Mouse (Mus musculus) T-helper 17 cell (primary cell): ENCODE results near the gene Dnah2.

Source experiments
- in situ Hi-C, 2 experiments: fragments of 300-600 bp; cut with MboI, MseI; formaldehyde crosslinking; loops; 1 replicate in 1 of 2; 2 replicates in 1 of 2; pipeline ENCODE4 v1.15.1; 2025; ENCODE audit warnings: high pct_unique_total_duplicates in 2 of 2

Gene Dnah2

GRCm38 (mm10) chr11:69371601-69372000, 177.3 kb downstream of the Dnah2 start:
- in situ Hi-C loops: no loop called here

DNA sequence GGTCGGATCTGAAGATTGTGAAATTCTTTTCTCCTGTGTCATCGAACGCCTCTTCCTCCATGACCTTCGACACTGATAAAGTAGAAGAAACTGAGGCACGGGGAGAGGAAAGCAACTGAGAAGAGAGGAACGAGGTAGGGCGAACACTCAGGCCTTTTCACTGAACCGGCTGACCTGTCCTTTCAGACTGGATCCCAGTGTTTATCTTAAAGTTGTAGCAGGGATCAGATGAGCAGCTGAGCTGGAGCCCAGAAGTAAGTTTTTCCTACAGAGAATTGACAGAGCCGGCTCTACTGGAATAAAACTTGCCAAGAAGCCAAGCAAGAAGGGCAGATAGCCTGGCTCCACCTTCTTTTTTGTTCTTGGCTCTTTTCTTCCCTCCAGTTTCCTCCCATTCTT, 178.1 kb downstream of the Dnah2 start:
- in situ Hi-C loops: no loop called here
